21 mouse cellular contexts compared by ENCODE assay signal in genomic region chr9:23261834-23262233, GRCm38 (mm10). TPM values are rescaled to one million over a fixed set of nuclear protein-coding genes. Genes with fewer than 3 reads are reported as not detected.
"Had no signal": no experiment of that assay in that cellular context is flagged by ENCODE, and none has a peak within 500 bp of the region (broad histone marks: within the 10 kb centered on the region; RNA-seq: fewer than 3 reads in every experiment).

No protein-coding gene starts in this region.

- ATAC-seq: liver, embryonic 12.5 days; liver, postnatal 0 days; lung, postnatal 0 days; midbrain, embryonic 13.5 days; midbrain, embryonic 15.5 days; midbrain, embryonic 16.5 days had no signal

- DNase-seq: left cerebral cortex, postnatal 4 days; liver; liver, embryonic 13.5 days; liver, postnatal 0 days; lung, adult 18-20 months; lung, adult 2 months; lung, embryonic 14.5 days; lung, postnatal 10 days; lung, postnatal 14 days; lung, postnatal 36 days; lung, postnatal 4 days; midbrain, embryonic 14.5 days had no signal

RNA-seq across cellular contexts. Expression of gene Bmper, which starts 39.0 kb away (rescaled TPM):
- total RNA-seq: megakaryocyte progenitor cell, adult 5-6 weeks; megakaryocyte, adult 5-6 weeks; megakaryocyte-erythroid progenitor cell, adult 5-6 weeks; monocyte, adult 5-6 weeks had no signal
